Mouse (Mus musculus): Measurements from ENCODE around the gene Prdx2.

DNA sequence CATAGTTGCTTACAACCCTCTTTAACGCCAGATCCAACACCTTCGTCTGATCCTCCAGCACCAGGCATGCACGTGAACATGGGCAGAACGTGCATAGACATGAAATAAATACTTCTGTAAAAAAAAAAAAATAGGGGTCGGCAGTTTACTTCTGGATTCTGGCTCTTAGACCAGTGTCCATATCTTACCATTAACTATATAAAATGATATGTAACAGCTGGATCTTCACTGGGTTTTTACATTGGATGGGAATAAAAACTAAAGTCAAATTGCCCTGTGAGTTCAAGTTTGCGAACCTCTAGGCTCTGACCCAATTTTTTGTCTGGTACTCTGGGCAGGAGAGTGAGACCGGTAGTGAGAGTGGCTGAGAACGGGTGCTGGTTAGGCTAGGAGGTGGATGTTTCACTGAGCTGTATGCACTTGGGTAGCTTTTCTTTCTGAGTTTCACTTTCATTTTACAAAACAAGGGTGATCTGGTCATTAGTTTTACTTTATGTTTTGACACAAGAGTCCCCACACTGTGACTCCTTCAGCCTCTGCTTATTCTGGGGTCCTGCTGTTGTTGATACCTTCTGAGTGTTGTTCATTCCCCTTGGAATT lies 5.3 kb downstream of the Prdx2 start:
- TF ChIP-seq CTCF (IDR thresholded peaks at IDR 0.05) (no peak), EP300 (IDR thresholded peaks at IDR 0.05) (no peak)
